Mouse (Mus musculus) heart, postnatal 10 days (tissue): Measurements from ENCODE around the gene Atp5j2. TPM values are rescaled to one million over a fixed set of nuclear protein-coding genes. Genes with fewer than 3 reads are reported as not detected.
A peak's percentile ranks its signal among the peaks of the same experiment; 100 is the strongest.

Experiments used
- DNase-seq, 2 experiments: peaks; one replicate each; pipeline ENCODE4 v3.0.0; 2021
- intact Hi-C: fragments of 180-260 bp; cut with DNase I; formaldehyde crosslinking; loops from one replicate; pipeline ENCODE4 v1.15.1; 2025
- total RNA-seq, 2 experiments: library from RNA; stranded (reverse); gene quantifications; 2 replicates each; pipeline ENCODE4 v1.2.3; 2021

The Atp5j2 gene
- total RNA-seq, 2 experiments from 2014 or later = 843 to 872 TPM

DNA sequence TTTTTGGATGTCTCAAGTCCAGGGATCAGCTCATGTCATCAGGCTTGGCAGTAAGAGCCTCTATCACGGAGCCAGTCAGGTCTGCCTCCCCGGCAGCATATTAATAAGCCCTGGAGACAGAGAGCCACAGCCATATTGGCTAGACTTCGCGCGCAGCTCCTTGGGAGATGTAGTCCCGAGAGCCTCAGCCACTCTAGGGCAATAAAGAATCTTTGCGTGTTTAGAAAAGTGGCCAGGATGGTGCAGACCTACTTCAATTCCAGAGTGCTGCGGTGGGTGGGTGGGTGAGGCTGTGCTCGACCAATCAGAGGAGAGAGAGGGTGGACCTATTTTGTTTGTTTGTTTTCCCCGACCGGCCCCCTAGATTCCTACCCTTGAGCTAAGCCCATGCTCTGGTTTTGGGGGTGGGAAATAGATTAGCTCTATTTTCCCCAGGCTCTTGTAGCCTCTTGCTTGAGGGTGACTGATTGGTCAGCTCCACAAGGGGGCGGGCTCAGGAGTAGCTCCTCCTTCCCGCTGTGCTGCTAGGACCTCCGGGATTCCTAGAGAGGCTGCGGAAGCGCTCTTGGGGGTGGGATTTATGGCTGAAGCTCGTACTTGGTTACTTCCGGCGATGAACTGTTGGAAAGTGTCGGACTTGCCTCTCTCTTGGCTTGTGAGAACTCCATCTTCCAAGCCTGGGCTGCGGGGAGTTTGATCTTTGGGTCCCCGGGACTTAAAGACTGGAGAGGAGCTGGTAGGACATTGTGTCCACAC, 12.3 kb upstream of the Atp5j2 start, which contains the start of gene Zkscan5:
Gene Zkscan5 (plus strand): TSS at position 627 of the 756 bp plus-strand sequence.
- intact Hi-C loops = loop anchor here (2.0 kb wide), 1 partner anchor 27 kb away; the partner anchor contains the start of gene Zfp655
- peak; percentile 99 for DNase-seq

DNA sequence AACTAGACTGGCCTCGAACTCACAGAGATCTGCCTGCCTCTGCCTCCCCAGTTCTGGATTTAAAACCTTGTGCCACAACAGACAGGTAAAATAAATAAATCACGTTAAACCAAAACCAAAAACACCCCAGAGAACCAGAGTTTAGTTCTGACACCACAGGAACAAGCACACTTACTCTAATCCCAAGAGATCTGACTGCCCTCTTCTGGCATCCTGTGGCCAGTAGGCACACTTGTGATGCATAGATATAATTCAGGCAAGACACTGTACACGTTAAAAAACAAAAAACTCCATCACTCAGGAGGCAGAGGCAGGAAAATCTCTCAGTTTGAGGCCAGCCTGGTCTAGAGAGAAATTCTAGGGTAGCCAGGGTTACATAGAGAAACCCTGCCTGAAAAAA, 10.6 kb upstream of the Atp5j2 start:
- intact Hi-C loops = no loop called here
- no peak for DNase-seq

DNA sequence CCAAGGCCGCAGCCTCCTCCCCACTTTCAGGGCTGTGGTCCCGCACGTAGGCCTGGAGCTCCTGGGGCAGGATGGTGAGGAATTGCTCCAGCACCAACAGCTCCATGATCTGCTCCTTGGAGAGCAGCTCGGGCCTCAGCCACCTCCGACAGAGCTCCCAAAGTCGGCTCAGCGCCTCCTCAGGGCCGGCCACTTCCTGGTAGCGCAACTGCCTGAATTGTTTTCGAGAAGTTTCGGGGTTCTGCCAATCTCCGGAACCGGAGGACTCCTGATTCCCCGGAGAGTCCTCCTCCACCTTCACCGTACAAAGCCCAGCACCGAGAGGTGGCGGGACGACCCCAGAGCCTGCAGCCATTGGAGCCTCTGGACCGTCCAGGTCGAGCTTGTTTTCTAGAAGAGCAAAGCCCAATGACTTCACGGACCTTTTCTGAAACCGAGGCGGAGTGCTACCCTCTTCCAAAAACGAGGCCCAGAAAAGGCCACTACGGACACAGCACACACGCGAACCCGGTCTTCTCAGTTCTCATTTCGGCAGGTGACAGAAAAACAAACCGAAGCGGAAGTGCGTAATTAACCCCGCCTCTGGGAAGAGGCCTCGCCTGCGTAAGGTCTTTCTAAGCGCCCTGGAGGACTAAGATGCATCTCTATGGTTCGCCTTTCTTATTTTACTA, 9.6 kb upstream of the Atp5j2 start, which contains the start of gene Zkscan14:
Gene Zkscan14 (minus strand): TSS at position 548 of the 671 bp plus-strand sequence.
- DNase-seq = peak; percentile 81 to 85
- intact Hi-C loops = no loop called here

DNA sequence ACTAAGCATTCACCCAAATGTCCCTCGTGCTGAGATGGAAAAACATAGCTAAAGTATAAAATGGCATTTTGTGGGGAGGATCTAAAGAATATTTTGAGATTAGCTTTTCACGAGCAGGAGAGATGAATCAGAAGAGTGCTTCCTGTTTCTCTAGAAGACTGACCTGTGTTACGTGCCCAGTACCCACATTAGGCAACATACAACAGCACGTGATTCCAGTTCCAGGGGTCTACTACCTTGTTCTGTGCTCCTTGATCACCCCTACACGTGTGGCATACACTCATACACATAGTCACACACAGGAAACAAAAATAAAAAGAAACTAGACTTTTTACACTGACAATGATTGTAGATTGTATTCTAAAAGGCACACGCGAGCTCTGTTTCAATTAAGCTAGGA, 8.5 kb upstream of the Atp5j2 start:
- intact Hi-C loops = no loop called here
- DNase-seq = no peak

DNA sequence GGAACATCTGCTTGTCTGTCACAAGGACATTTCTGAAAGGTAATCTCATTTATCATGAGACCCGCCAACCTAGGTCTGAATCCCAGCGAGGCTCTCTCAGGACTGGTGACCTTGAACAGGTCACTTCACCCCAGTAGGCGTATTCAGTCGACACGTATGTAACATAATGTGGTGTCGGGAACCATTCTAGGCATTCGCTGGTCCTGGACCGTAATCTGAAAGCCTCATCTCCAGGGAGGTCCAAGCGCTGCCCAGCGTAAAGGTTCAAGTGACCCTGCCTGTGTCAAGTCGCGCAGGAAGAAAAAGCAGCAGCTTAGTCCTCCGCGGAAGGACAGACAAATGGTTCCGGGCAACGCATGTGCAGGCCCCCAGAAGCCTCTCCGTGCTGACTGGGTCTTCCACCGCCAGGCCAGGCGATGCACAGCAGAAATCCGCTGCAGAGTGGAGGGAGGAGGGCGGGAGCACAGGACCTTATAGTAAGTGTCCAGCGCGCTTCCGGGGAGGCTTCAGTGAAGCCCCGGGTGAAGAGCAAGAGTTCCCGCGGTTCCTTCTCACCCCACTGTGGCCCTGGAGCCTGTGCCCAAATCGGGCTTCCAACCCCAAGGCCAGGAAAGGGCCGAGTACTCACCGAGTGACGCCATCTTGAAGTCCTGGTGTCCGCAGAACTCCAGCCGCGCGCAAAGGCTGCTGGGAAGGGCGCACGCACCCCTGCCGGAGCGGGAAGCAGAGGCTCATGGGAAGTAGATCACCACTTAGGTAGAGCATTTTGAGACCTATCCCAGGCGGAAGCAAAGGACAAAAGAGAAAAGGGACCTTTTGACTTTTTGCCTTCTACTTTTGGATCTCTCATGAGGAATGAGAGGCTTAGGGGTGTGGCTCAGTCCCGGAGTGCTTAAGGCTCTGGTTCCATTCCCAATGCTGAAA, 725 bp downstream of the Atp5j2 start:
- intact Hi-C loops = loop anchor here (2.0 kb wide), 1 partner anchor 24 kb away; the partner anchor contains the start of genes Cpsf4 and Ptcd1

DNA sequence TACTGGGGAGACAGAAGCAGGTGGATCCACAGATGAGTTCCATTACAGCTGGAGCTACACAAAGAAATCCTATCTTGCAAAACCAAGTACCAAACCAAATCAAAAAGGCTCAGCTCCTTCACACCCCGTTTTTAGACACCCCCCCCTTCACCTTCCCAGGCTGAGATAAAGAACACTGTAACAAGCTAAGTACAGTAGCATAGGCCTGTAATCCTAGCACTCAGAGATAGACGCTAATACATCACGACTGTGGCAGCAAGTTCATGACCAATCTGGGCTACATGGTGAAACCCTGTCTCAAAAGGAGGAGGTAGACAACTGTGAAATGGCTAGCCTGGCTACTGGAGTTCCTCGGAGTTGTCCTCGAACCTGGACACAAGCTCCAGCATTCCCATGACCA, 1.5 kb downstream of the Atp5j2 start:
- intact Hi-C loops = loop anchor here (2.0 kb wide), 1 partner anchor 24 kb away; the partner anchor contains the start of genes Cpsf4 and Ptcd1
- DNase-seq = no peak

More for the DNA sequence above, 725 bp downstream of the Atp5j2 start:
- DNase-seq = peak; percentile 95

DNA sequence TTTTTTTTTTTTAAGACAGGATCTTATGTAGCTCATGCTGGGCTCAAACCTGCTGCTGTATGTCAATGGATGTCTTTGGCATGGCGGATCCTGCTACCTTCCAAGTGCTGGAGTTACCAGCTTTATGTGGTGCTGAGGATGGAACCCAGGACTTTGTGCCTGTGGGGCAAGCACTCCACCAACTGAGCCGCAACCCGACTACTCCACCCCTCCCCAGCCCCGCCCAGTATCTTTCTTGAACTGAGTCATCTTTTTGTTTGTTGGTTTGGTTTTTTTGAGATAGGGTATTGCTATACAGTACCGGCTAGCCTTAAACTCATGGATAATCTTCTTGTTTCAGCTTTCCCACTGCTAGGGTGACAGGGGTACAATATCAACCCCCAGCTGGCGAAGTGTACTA, 2.4 kb downstream of the Atp5j2 start:
- intact Hi-C loops = no loop called here
- no peak for DNase-seq

DNA sequence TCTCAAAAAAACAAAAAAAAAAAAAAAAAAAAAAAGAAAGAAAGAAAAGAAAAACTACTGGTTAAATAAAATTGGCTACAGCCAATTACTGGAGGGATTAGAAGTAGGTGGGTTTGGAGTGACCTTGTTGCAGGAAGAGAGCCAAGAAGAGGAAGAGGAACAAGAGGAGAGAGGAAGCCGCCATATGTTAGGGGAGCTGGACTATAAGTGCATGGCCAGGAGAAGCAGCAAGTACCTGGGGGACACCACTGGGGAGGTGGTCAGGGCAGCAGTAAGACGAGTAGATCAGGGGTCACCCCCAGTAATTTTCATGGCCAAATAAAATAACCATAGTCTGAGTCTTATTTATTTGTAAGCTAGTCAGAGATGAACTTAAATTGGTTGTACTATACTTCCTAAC, 6.6 kb downstream of the Atp5j2 start:
- no peak for DNase-seq

DNA sequence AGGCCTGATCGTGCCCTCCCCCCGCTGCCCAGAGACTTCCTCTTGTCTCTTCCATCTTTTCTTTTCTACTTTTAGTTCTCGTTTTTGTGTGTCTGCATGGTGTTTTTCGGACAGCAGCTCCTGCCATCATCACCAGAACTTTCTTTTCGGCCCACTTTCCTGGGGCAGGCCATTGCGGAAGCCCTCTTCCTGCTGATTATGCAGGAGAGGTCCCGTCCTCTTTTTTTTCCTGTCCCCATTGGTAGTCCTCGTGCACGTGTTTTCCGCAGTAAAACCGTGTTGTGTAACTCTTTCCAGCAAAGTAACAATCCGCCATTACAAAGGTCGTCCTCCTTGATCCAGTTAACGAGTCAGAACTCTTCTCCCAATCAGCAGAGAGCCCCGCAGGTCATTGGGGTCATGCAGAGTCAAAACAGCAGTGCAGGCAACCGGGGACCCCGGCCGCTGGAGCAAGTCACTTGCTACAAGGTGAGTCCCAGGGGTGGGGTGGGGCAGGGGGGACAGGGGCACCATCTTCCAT, 13.3 kb downstream of the Atp5j2 start:
- DNase-seq = no peak
- intact Hi-C loops = no loop called here

More for the DNA sequence above, 6.6 kb downstream of the Atp5j2 start:
- intact Hi-C loops = no loop called here

DNA sequence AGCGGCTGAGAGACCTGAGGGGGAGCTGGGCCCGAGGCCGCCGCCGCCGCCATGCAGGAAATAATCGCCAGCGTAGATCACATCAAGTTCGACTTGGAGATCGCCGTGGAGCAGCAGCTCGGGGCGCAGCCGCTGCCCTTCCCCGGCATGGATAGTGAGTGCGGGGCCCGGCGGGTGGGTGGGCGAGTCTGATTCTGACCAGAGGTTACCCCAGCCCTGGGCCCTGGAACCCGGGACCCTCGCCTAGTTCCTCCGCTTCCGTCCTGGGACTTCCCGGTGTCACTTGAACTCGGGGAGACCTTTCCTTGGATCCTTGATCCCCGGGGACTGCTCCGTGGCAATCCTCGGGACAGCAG, 24.6 kb downstream of the Atp5j2 start:
- DNase-seq = no peak
- intact Hi-C loops = loop anchor here (2.0 kb wide), 2 partner anchors 24 to 52 kb away; partner anchors contain the start of gene Arpc1b

DNA sequence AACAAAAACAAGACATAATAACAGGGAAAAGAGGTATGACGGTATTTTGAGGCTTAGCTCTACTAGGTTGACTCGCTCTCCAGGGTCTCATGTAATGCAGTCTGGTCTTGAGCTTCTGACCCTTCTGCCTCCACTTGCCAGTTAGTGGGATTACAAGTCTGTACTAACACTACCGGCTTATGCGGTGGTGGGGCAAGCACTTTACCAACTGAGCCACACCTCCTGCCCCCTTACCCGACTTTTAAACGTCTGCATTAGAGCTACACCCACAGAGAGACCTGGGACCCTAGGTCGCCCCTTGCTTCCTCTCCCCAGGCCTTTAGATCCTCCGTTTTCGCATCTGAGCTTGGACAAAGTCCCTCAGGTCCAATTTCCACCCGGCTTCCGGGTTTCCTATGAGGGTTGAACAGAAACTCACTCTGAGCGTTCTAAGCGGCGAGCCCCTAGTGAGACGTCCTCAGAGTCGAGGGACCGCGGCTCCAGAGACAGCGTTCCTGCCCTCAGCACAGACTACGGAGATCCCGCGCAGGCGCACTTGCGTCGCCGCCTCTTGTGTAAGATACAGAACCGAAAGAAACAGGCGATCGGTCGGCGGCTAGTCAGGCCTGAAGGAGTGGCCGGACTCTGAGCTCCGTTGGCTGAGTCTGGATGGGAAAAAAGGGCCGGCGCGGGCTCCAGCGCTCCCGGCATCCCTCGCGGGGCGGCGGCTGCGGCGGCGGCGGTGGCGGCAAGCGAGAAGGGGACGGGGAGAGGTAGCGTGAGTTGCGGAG, 25.1 kb downstream of the Atp5j2 start, which contains the start of the genes Ptcd1 and Cpsf4:
Gene Ptcd1 (minus strand): TSS at position 573 of the 770 bp plus-strand sequence.
Gene Cpsf4 (plus strand): TSS at position 678 of the 770 bp plus-strand sequence.
- DNase-seq = peak; percentile 99 to 100
- intact Hi-C loops = loop anchor here (2.0 kb wide), 2 partner anchors 24 to 52 kb away; partner anchors contain the start of gene Arpc1b

DNA sequence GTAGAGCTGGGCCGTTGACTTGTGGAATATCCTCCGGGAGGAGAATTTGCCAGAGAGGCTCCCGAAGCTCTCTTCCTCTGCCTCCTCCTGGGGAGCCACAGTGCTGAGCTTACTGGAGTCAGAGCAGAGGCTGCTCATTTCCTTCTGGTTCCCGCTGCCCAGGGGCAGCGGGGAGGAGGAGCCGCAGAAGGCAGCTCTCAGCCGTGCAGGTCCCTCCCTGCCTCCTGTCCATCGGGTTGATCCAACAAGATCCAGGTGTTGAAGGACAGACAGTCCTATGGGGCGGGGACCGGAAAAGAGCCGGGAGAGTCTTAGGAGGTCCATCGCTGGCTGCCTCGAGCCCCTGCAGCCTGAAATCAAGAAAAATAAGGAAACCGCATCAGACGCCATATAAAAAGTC, 26.7 kb downstream of the Atp5j2 start:
- intact Hi-C loops = no loop called here
- DNase-seq = no peak

DNA sequence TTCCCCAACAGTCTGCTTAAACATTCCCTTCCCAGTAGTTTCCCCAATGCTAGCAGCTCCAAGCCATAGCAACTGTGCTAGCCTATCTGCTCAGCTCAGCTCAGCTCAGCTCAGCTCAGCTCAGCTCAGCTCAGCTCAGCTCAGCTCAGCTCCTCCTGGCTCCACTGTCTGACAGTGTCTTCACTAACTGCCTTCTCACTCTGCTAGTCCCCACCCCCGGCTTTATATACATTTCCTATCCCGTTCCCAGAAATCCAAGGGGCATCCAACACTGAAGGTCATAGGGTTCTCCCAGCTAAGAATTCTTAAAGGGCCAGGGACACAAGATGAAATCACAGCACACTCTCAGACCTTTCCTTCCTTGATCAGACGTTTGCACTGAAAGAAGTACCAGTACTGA, 27.2 kb downstream of the Atp5j2 start:
- intact Hi-C loops = no loop called here
- DNase-seq = peak in 1 of 2 experiments; percentile 29

DNA sequence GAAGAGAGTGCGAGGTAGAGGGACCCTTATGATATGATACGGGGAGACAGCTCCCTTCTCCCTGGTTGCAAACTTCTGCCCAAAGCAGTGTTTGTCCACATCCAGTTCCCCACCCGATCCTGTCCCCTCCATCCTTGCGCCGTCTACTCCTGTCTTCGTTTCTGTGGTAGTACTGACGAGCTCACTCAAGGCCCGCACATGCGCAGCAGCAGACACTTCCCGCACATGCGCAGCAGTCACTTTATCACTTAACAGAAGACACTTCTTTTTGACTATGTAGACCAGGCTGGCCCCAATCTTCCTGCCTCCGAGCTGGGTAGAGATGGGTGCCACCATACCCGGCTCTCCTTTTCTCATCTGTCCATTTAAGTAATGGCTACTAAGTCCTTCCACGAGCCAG, 30.5 kb downstream of the Atp5j2 start:
- intact Hi-C loops = no loop called here
- no peak for DNase-seq

DNA sequence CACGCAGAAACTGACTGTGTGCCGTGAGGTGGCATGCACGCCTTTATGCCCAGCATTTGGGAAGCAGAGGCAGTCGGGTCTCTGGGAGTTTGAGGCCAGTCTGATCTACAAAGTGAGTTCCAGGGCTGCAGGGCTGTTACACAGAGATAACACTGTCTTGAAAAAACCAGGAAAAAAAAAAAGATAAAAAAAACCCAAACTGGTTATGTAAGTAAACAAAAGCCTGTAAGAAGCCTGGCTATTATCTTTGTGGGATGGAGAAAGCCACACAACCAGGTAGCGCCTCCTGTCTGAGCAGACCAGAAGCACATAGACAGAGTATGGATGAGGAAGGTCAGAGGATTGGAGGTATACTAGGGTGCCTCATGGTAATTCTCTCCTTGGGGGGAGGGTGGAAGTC, 39.2 kb downstream of the Atp5j2 start:
- intact Hi-C loops = no loop called here
- no peak for DNase-seq

DNA sequence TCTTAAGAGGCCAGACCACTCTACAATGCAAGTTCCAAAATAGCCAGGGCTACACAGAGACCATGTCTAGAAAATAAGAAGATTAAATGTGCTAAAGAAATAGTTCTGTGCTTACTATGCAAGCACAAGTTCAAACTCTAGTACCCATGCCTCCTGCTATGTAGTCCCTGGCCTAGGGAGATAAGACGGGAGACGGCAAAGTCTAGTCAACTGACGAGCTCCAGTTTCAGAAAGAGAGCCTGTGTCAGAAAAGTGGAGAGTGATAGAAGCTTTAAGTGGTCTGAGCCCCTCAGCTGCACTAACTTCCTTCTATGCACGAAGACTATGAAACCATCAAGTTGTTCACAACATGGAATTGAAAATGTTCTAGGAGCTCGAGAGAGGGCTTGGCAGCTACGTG, 42.6 kb downstream of the Atp5j2 start:
- intact Hi-C loops = no loop called here
- DNase-seq = no peak

DNA sequence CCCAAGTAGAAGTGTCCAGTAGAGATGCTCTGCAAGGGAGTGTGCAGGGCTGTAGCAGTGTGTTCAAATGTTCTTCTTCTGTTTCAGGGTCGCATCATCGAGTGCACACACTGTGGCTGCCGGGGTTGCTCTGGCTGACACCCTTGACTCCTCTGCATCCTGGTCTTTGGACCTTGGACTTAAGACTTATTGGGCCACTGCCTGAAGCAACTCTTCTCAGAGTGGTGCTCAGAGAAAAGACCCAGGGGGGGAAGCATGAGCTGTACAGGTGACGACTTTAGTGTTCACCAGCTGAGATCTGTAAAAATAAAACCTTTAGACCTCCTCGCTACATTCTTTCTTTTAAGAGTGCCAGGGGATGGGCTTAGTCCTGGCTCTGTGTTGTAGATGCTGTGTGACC, 44.1 kb downstream of the Atp5j2 start:
- no peak for DNase-seq
- intact Hi-C loops = no loop called here

DNA sequence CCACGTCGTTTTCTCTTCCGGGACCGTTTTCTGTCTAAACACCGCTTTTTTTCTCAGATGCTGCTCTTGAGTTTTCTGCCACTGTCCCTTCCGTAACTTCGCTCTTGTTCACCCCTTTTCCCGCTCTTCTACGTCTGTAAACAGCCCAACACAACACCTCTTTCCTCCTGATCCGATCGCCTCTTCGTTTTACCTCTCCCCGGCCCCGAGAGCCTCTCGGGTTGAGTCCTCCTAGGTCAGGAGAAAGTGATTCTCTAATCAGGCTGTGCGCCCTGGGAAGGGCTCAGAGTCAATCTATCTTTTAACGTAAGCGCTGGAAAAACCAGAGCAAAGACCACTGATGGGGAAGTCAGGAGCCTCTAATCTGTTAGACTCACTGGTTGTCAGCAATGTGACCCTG, 51.3 kb downstream of the Atp5j2 start:
- intact Hi-C loops = loop anchor here (2.0 kb wide), 1 partner anchor 56 kb away; the partner anchor contains the start of gene Kpna7
- DNase-seq = no peak
